Mouse (Mus musculus) heart, embryonic 14.5 days (tissue): Measurements from ENCODE around the gene Hmgcs1. TPM values are rescaled to one million over a fixed set of nuclear protein-coding genes. Genes with fewer than 3 reads are reported as not detected.
A peak's percentile ranks its signal among the peaks of the same experiment; 100 is the strongest.

Source experiments
- ATAC-seq: fragments of 200-750 bp; cut with Nextera tagmentation; 2 replicates; pipeline ENCODE4 v1.8.0; 2017; ENCODE audit warnings: low read depth, moderate TSS enrichment; ENCODE audit not compliant: insufficient number of reproducible peaks, insufficient read depth, low FRiP score
- H3K27ac ChIP-seq, 2 experiments: fragments of 200-500 bp in 1 of 2; fragments of 300-500 bp in 1 of 2; sonication (generic) in 1 of 2; replicated peaks in 1 of 2; 2 replicates each; pipeline ENCODE4 v1.5.1; 2012 to 2014; ENCODE audit warnings: low read depth in 2 of 2, low read length in 2 of 2, control low read depth in 1 of 2, mild to moderate bottlenecking in 1 of 2, mixed read lengths in 1 of 2; ENCODE audit not compliant: control insufficient read depth in 1 of 2, insufficient read depth in 1 of 2
- H3K27me3 ChIP-seq: fragments of 300-500 bp; sonication (generic); 2 replicates; pipeline ENCODE4 v1.6.1; 2014; ENCODE audit warnings: mild to moderate bottlenecking, low read length, control low read depth; ENCODE audit not compliant: control insufficient read depth, insufficient read depth
- H3K36me3 ChIP-seq: fragments of 300-500 bp; sonication (generic); 2 replicates; pipeline ENCODE4 v1.6.1; 2014; ENCODE audit warnings: mild to moderate bottlenecking, control low read depth, low read length, mixed read lengths; ENCODE audit not compliant: control insufficient read depth, insufficient read depth
- H3K4me1 ChIP-seq, 2 experiments: fragments of 200-500 bp in 1 of 2; fragments of 300-500 bp in 1 of 2; sonication (generic) in 1 of 2; 2 replicates each; pipeline ENCODE4 v1.6.1; 2012 to 2014; ENCODE audit warnings: low read length in 2 of 2, control low read depth in 1 of 2, mixed read lengths in 1 of 2; ENCODE audit not compliant: control insufficient read depth in 2 of 2, insufficient read depth in 2 of 2
- H3K4me2 ChIP-seq: fragments of 300-500 bp; sonication (generic); 2 replicates; pipeline ENCODE4 v1.6.1; 2014; ENCODE audit warnings: mild to moderate bottlenecking, low read length
- H3K4me3 ChIP-seq, 2 experiments: fragments of 200-500 bp in 1 of 2; fragments of 300-500 bp in 1 of 2; sonication (generic) in 1 of 2; 2 replicates each; pipeline ENCODE4 v1.5.1; 2012 to 2014; ENCODE audit warnings: low read length in 2 of 2, mild to moderate bottlenecking in 2 of 2, control low read depth in 1 of 2, low read depth in 1 of 2, moderate library complexity in 1 of 2; ENCODE audit not compliant: control insufficient read depth in 1 of 2, insufficient read depth in 1 of 2
- H3K9ac ChIP-seq: fragments of 300-500 bp; sonication (generic); 2 replicates; pipeline ENCODE4 v1.6.1; 2014; ENCODE audit warnings: mild to moderate bottlenecking, low read length
- H3K9me3 ChIP-seq: fragments of 300-500 bp; sonication (generic); 2 replicates; pipeline ENCODE4 v1.6.1; 2016; ENCODE audit warnings: low read length, control low read depth; ENCODE audit not compliant: control insufficient read depth
- WGBS: fragments of 180-500 bp; shearing (Covaris S2); extraction: QIAGEN DNeasy Blood & Tissue Kit; methylation state at CpG from one replicate; pipeline ENCODE4 v1.1.7; 2014; 5-methylcytosine and 5-hydroxymethylcytosine counted together
- polyA plus RNA-seq: library from polyadenylated mRNA; unstranded; fragments of >200 nt; fragmentation: Nextera tagmentation; extraction: Ambion mirVana; gene quantifications from 2 replicates; pipeline ENCODE4 v1.2.1, GENCODE M21; 2014

The Hmgcs1 gene
- polyA plus RNA-seq, 1 experiment from 2014 or later: 76.9 TPM

DNA sequence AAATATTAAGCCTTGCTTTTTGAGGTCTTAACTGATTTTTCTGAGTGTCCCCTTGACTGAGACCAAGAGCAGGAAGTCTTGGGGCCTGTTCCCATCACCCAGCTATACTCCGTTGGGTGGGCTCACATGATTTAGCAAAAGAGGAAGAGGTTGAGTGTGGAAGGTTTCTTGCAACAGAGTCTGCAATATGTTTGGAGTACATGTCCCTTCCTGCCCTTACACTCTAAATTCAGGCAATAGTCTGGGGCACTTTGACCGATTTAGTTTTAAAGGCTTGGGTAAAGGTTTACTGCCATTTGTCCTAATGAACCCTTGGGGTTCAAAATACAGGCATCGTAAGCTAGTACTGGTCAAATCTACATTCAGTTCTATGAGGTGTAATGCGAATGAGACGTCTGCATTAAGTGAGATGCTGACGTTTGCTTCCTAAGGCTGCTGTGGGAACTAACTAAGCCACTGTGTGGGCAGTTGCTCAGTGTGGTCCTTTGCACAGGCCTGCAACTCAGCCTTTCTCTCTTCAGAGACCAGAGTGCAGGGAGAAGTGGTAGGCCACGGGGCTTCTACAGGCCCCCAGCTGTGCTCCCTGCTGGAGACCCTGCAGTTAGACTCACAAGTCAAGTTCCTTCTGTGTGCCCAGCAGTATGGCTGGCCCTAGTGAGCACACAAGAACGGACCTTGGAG lies 23.1 kb downstream of the Hmgcs1 start:
- peaks cover 0 to 8% of the 10 kb centered on the region in 2 experiments; a peak in 1 of 4 replicates for H3K4me1 ChIP-seq
- no peak overlapping the region for H3K4me3 ChIP-seq
- no peak overlapping the region for H3K9ac ChIP-seq
- H3K9me3 ChIP-seq: no peaks in the 10 kb centered on the region
- no peak overlapping the region for H3K27ac ChIP-seq
- H3K27me3 ChIP-seq: no peaks in the 10 kb centered on the region
- WGBS: 62% methylated on average over 8 of the region's 8 CpGs
- no peak for ATAC-seq
- peaks cover 20% of the 10 kb centered on the region for H3K36me3 ChIP-seq
- no peak overlapping the region for H3K4me2 ChIP-seq

DNA sequence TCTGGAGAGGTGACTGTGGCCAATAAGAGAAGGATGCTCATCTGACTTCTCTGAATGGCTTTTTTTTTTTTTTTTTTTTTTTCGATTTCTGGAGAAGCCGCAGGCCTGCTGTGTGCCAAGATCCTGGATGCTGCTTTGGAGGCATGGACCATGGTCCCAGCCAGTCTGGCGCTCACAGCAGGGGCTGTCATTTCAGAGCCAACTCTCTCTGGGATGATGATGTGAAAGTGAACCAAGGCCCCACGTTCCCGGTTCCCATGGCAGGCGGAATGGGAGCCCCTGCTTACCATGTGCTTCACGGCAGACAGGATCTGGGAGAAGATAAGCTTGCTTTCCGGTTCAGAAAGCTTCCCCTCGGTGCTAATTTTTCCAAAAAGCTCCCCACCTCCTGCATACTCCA lies 23.6 kb downstream of the Hmgcs1 start:
- no peak overlapping the region for H3K4me2 ChIP-seq
- H3K27me3 ChIP-seq: no peaks in the 10 kb centered on the region
- no peak for ATAC-seq
- no peak overlapping the region for H3K4me3 ChIP-seq
- H3K9me3 ChIP-seq: no peaks in the 10 kb centered on the region
- no peak overlapping the region for H3K9ac ChIP-seq
- peaks cover 17% of the 10 kb centered on the region for H3K36me3 ChIP-seq
- H3K4me1 ChIP-seq: peaks cover 0 to 8% of the 10 kb centered on the region in 2 experiments; a peak in 1 of 4 replicates
- H3K27ac ChIP-seq: no peak overlapping the region
- WGBS: 44% methylated on average over 9 of the region's 9 CpGs

DNA sequence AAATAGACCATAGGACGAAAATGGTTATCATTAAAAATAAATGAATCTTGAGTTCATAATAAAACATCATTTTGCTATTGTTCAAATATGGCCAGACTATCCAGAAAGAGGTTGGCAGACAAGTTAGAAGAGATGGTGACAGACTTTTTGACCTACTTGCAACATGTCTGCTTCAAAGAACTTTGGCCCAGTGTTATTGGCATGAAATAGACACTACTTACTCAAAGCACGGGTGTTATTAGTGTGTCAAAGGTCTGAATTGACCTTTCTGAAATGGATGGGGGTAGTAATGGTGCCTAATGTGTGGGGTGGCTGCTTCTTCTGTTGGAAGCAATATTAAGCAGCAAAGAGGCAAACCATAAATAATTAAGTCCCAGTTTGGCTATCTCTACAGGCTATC lies 25.9 kb downstream of the Hmgcs1 start:
- H3K27ac ChIP-seq: no peak overlapping the region
- no peaks in the 10 kb centered on the region for H3K9me3 ChIP-seq
- H3K4me1 ChIP-seq: no peaks in the 10 kb centered on the region
- WGBS: 78% methylated on average over 2 of the region's 2 CpGs
- H3K4me2 ChIP-seq: no peak overlapping the region
- no peaks in the 10 kb centered on the region for H3K27me3 ChIP-seq
- H3K36me3 ChIP-seq: 0 out of 2 replicates have a peak, but pooled peaks cover 5% of the 10 kb centered on the region
- H3K9ac ChIP-seq: no peak overlapping the region
- no peak for ATAC-seq
- H3K4me3 ChIP-seq: no peak overlapping the region

DNA sequence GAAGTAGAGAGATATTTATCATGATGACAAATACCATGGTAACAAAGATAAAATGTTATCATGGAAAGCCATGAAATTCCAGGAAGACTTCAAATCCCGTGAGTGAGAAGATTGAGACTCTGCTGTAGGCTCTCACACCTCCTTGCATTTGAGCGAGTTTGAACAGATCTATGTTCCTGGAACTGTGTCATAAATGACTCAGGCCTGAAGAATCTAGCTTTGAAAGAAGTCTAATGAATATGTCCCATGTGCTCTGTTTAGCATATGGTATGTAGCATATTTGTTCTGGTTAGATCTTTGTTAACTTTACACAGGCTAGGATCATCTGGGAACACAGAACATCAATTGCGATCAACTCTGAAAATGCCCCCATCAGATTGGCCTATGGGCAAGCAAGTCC lies 32.3 kb downstream of the Hmgcs1 start:
- Histone ChIP-seq H3K4me1 (no peaks in the 10 kb centered on the region; a peak in 1 of 4 replicates), H3K27ac (no peak overlapping the region), H3K9ac (no peak overlapping the region), H3K36me3 (no peaks in the 10 kb centered on the region), H3K4me2 (no peak overlapping the region), H3K4me3 (no peak overlapping the region), H3K27me3 (no peaks in the 10 kb centered on the region), H3K9me3 (no peaks in the 10 kb centered on the region)
- WGBS: 72% methylated on average over 3 of the region's 3 CpGs
- ATAC-seq: no peak

DNA sequence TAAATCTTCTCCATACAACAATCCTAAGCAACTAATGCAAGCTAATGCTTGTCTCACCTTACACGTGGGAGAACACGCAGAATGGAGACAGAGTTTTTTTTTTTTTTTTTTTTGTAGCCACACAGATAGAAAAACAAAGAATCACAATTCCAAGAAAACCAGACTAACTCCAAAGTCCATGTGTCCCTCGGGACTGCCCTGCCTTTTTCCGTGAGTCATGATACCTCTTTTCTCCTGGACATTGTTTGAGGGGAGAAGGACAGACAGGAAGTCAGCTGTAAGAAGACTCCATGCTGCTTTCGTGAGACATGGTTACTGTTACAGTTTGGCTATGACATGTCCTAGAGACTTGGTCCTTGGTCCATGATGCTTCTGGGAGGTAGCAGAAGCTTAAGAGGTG lies 33.2 kb downstream of the Hmgcs1 start:
- H3K4me1 ChIP-seq: peaks cover 0 to 4% of the 10 kb centered on the region in 2 experiments; a peak in 1 of 4 replicates
- no peak overlapping the region for H3K4me3 ChIP-seq
- no peak overlapping the region for H3K4me2 ChIP-seq
- ATAC-seq: no peak
- no peaks in the 10 kb centered on the region for H3K27me3 ChIP-seq
- no peak overlapping the region for H3K27ac ChIP-seq
- H3K9ac ChIP-seq: no peak overlapping the region
- H3K36me3 ChIP-seq: no peaks in the 10 kb centered on the region
- no peaks in the 10 kb centered on the region for H3K9me3 ChIP-seq
- 72% methylated on average over 5 of the region's 5 CpGs for WGBS

DNA sequence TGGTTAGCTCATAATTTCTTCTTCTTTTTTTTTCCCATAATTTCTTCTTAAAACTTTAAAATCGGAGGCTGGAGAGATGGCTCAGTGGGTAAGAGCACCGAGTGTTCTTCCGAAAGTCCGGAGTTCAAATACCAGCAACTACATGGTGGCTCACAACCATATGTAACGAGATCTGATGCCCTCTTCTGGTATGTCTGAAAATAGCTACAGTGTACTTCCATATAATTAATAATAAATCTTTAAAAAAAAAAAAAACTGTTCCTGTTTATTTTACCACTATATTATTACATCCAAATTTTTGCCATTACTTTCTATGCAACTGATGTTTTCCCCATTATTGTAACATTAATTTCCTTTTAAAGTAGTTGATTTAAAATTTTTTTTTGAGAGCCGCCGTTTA lies 34.4 kb downstream of the Hmgcs1 start:
- WGBS: 79% methylated on average over 7 of the region's 7 CpGs
- Histone ChIP-seq H3K9ac (no peak overlapping the region), H3K9me3 (no peaks in the 10 kb centered on the region), H3K4me1 (peaks cover 0 to 4% of the 10 kb centered on the region in 2 experiments; a peak in 1 of 4 replicates), H3K36me3 (no peaks in the 10 kb centered on the region), H3K4me3 (no peak overlapping the region), H3K4me2 (no peak overlapping the region), H3K27me3 (no peaks in the 10 kb centered on the region), H3K27ac (no peak overlapping the region)
- no peak for ATAC-seq

DNA sequence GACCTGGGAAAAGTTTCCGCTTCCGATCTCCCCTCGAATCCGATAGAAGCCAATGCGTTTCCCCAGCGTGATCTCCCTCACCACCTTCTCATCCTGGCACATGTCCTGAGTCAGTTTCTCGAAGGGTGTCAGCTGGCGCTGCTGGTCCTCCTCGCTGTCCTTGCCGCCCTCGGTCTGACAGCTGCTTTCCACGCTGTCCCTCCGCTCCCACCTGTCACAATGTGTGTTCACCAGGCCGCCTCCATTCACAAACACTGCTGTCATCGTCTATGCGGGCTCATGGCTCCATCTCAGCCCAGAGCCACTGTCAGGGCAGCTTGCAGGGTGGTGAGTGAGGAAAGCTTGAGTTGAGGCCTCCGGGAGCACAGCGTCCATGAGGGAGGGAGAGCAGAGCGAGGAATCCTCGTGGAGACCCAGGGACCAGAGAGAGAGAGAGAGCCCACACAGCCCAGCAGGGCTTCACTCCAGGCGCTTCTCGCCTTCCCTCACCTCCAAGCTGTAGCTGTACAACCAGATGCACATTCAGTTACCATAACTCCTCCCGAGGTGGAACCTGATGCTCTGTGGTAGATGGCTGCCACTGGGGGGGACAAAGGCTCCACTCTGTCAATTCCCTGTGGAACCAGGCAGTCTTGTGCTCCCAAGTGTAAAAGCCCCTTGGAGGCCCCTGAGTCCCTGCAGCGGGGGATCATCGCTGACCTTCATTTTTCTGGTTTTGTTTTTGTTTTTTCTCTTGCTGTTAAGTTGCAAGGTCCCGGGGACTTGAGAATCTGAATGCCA lies 37.6 kb downstream of the Hmgcs1 start:
- Histone ChIP-seq H3K4me3 (no peak overlapping the region), H3K9me3 (no peaks in the 10 kb centered on the region), H3K27me3 (no peaks in the 10 kb centered on the region), H3K36me3 (no peaks in the 10 kb centered on the region), H3K4me1 (peaks cover 0 to 4% of the 10 kb centered on the region in 2 experiments; a peak in 1 of 4 replicates), H3K27ac (no peak overlapping the region), H3K9ac (no peak overlapping the region), H3K4me2 (peak overlapping the region; percentile 45)
- WGBS: 48% methylated on average over 26 of the region's 26 CpGs
- ATAC-seq: no peak
